Mouse (Mus musculus): ENCODE results near the gene Reln.
A peak's percentile ranks its signal among the peaks of the same experiment; 100 is the strongest.

Reln gene

GRCm38 (mm10) chr5:22344556-22344975 lies at the start of gene Reln:
Reln (minus strand) TSS chr5:22344702.
- DNase-seq = no peak

DNA sequence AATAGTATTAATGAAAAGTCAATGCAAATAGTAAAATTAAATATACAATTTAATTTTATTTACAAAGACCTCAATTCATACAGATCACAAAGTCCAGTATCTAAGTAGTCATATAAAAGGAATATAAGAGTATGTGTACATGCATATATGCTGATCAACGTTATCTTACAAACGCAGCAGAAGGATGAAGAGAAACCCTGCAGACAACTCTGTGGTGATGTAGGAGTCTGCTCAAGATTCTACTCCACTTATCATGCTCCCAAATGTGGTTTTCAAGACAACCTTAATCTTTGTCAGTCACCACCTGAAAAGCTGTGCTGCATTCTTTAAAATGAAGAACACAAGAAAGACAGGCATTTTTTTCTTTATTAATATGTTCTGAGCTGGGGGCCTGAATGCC lies 44.0 kb upstream of the Reln start:
- no peak for DNase-seq

DNA sequence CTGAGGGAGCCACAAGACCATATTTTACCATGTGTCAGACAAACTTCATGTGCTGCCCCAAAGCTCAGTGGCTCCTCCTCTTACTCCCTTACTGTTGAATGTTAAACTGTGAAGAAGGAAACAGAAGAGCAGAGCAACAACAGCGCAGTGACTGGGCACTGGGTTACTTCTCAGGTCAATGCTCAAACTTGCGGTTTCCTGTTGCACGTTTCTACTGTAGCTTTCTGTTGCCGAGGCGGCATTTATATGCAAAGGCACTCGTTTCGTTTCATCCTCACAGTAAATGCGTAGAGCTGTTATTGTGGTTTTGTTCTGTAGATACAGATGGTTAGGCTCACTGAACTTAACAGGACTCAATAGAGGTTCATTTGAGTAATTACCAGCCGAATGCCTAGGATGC lies 16.0 kb upstream of the Reln start:
- no peak for DNase-seq

DNA sequence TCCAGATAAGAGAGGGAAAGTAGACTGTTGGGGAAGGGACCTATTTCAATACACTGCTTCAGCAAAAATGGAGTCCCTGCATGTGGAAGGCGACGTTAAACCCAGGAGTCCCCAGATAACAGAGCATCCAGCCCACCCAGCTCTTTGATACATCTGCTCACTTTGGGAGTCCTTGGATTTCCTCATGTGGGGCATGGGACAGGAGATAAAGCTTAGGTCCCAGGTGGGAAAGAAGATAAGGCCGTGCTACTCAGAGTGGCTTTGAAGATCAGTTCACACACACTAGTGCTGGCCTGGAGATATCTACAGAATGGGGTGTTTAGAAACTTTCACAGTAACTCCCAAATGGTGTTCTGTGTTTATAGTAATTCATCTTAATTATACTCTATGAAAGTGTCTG lies 3.9 kb upstream of the Reln start:
- DNase-seq = no peak

DNA sequence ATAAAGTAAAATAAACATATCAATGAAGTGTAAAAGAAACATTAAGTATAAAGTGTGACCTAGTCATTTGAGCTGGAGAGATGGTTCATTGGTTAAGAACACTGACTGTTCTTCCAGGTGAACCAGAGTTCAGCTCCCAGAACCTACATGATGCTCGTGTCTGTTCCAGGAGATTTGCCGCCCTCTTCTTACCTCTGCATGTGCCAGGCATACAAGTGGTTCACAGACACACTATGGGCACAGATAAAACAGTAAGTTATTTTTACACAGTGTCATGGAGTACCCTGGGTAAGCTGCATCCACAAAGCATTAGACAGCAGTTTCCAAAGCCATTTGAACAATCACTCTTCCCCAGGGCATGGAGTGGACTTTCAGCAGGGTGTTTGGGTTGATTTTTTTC lies 3.2 kb upstream of the Reln start:
- DNase-seq = no peak

- DNase-seq = no peak
Measured at GRCm38 (mm10) chr5:22345894-22346635, 1.6 kb upstream of the Reln start.

GRCm38 (mm10) chr5:22344976-22345651 lies 612 bp upstream of the Reln start:
- DNase-seq = peak in 1 of 2 experiments; percentile 16

- no peak for DNase-seq
Measured at GRCm38 (mm10) chr5:22343843-22344555, 503 bp downstream of the Reln start.

DNA sequence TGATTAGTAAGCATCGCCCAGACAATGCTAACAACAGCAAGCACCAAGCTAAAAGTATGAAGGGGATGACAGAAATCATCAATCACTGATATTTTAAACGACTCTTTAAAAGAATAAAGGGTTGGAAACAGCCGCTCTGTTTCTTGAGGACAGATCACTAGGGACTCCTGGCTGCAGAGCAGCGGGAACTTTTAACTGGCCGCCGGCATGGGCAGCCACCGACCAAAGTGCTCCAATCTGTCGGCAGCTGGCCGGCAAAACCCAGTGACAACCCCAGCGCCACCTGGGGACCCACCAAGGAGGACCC lies 1.0 kb downstream of the Reln start:
- no peak for DNase-seq

- no peak for DNase-seq
Measured at GRCm38 (mm10) chr5:22342461-22342860, 2.0 kb downstream of the Reln start.

GRCm38 (mm10) chr5:22340991-22341390 lies 3.5 kb downstream of the Reln start:
- no peak for DNase-seq

DNA sequence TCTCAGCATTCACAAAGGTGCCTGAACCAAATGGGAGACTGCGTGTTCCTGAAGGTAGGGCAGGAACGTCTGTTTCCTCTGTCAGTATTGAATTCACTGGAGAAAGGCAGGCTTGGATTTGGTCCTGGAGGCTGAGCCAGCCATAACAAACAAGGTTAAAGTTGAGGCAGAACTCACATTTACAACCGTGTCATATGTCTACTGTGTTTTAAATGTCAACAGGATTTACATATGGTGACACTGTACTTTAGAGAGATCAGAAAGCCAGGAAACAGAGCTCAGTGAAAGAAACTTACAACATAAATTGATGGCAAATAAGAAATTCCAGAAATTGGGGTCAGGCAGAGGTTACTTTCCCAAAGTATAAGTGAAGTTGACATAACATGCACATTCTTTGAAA lies 9.1 kb downstream of the Reln start:
- no peak for DNase-seq

DNA sequence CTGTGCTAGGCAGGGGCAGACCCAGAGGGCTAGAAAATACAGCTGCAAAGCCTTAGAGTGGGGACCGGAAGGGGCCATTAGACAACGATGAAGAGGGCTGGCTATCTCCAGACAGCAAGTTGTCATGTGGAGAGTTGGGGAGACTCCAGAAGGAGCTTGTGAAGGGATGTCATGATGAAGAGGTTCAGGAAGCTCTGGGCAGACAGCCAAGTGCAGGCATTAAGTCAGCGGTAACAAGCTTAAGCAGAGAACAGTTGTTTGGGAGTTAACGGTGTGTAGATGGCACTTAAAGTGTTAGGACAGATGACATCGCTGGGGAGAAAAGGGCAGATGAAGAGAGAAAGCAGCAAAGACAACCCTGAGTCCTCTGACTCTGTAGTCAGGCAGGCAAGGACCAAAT lies 13.7 kb downstream of the Reln start:
- no peak for DNase-seq

GRCm38 (mm10) chr5:22328431-22329359 lies 15.8 kb downstream of the Reln start:
- DNase-seq = no peak

DNA sequence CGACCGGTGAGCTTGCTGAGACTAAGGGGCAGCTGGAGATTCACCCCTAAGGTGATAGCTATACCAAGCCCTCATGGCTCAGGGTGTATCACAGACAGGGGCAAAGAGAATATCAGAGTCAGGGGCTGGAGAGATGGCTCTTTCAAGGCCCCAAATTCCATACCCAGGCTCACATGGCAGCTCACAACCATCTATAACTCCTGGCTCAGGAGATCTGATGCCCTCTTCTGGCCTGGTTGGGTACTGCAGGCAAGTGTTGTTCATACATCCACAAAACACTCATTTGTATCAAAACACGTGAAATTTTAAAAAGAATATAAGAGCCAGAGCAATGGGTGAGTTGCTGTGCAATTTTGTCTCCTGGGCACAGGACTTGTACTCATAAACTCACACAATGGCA lies 17.3 kb downstream of the Reln start:
- DNase-seq = peak in 1 of 2 experiments; percentile 47

- no peak for DNase-seq
Measured at GRCm38 (mm10) chr5:22323801-22324200, 20.7 kb downstream of the Reln start.

GRCm38 (mm10) chr5:22317807-22318206 lies 26.7 kb downstream of the Reln start:
- DNase-seq = no peak

DNA sequence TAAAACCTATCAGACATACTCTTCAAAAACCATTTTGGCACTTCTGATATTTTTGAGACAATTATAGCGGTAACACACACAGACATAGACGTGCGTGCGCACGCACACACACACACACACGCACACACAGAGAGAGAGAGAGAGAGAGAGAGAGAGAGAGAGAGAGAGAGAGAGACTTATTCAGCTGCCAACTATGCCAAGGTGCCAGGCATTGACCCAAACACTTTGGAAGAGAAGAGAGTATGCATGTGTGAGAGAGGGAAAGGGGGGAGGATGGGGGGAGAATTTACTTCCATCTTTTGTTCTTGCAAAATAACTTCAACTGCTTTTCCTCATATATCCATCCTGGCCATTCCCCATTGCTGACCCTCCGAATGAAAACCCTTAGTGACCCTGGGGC lies 28.0 kb downstream of the Reln start:
- no peak for DNase-seq

DNA sequence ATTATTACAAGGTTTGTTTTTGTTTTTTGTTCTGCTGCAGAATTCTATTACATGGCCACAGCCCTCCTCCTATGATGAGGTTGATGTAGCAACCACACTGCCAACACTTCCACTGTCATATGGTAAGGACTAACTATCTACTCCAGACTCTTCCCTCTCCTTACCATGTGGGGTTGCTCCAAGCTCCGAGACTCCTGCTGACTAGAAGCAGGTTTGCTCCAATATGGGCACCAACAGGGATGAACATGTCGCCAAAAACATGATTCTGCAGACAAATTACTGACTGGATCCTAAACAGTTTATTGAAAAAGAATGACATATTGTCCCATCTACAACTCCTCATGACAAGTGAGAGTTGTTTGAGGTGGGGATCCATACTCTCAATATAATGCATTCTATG lies 28.5 kb downstream of the Reln start:
- no peak for DNase-seq

DNA sequence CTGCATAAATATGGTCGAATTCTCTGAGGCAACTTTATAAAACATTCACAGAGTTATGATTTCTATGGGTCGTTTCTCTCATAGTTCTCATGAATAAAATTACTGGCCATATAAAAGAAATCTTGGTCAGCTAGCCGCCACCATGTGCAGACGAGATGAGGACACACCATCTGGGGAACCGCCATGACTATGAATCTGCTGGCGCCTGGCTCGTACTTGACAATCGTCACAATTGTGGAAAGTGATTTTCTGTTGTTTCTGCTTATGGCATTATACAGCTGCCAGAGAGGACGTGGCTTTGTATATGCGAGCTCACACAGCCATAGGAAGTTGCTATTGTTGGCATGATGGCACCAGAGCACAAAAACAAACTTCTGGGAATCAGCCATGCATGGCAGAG lies 31.5 kb downstream of the Reln start:
- DNase-seq = no peak

DNA sequence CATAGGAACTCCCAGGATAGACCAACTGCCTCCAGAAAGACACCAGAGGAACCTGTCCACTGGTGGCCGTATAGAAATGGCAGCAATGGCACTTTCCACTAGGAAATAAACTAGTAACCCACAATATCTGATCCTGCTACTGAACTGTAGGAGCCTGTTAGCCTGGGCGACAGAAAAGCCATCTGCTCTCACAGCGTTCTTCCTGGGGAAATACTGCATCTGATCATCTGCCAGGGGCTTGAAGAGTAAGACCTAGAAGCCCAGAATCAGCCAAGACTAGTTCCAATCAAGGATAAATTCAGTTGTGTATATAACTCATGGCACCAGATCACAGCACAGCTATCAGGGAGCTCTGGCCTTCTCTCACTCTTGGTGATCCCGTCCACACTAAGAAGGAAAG lies 33.5 kb downstream of the Reln start:
- DNase-seq = no peak

- DNase-seq = no peak
Measured at GRCm38 (mm10) chr5:22309001-22309400, 35.5 kb downstream of the Reln start.

DNA sequence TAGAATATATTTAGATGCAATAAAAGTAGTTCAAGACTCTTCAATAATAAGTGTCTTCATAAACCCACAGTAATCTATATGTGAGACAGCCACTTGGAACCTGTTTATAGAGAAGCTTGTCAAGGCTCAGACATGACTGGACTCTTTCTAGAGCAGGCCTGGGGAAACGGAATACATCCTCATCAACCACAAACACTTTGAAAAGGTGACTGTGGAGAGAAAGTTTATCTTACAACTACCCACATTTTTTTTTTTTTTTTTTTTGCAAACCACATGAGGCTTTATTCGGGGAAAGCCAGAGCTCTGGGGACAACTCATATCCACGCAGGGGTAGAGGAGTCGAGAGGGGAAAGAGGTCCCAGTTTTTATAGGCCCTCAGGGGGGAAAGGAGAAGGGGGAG lies 36.6 kb downstream of the Reln start:
- no peak for DNase-seq
